Mouse (Mus musculus) embryonic facial prominence, embryonic 14.5 days (tissue): Measurements from ENCODE around the gene Pdlim1. TPM values are rescaled to one million over a fixed set of nuclear protein-coding genes. Genes with fewer than 3 reads are reported as not detected.

Experiments used
- ATAC-seq: fragments of 200-750 bp; cut with Nextera tagmentation; 2 replicates; pipeline ENCODE4 v1.8.0; 2017; ENCODE audit warnings: low read depth, moderate number of reproducible peaks, moderate TSS enrichment
- DNase-seq: peaks from one replicate; pipeline ENCODE4 v3.0.0-alpha.2; 2015; ENCODE audit warnings: low spot score
- H3K27ac ChIP-seq: fragments of 300-500 bp; sonication (generic); replicated peaks from 2 replicates; pipeline ENCODE4 v1.5.1; 2014; ENCODE audit warnings: low read depth, mild to moderate bottlenecking, low read length, moderate library complexity
- H3K27me3 ChIP-seq: fragments of 300-500 bp; sonication (generic); replicated peaks from 2 replicates; pipeline ENCODE4 v1.6.1; 2014; ENCODE audit warnings: low read length; ENCODE audit not compliant: control insufficient read depth, insufficient read depth
- H3K36me3 ChIP-seq: fragments of 300-500 bp; sonication (generic); 2 replicates; pipeline ENCODE4 v1.6.1; 2014; ENCODE audit warnings: low read length, mixed read lengths; ENCODE audit not compliant: control insufficient read depth, insufficient read depth
- H3K4me1 ChIP-seq: fragments of 300-500 bp; sonication (generic); 2 replicates; pipeline ENCODE4 v1.6.1; 2014; ENCODE audit warnings: antibody characterized with exemption, low read length; ENCODE audit not compliant: control insufficient read depth, insufficient read depth
- H3K4me2 ChIP-seq: fragments of 300-500 bp; sonication (generic); 2 replicates; pipeline ENCODE4 v1.6.1; 2014; ENCODE audit warnings: low read depth, mild to moderate bottlenecking, low read length, moderate library complexity, mixed read lengths
- H3K4me3 ChIP-seq: fragments of 300-500 bp; sonication (generic); 2 replicates; pipeline ENCODE4 v1.5.1; 2014; ENCODE audit warnings: low read depth, mild to moderate bottlenecking, low read length
- H3K9ac ChIP-seq: fragments of 300-500 bp; sonication (generic); 2 replicates; pipeline ENCODE4 v1.6.1; 2014; ENCODE audit warnings: low read depth, mild to moderate bottlenecking, low read length, moderate library complexity, mixed read lengths
- H3K9me3 ChIP-seq: fragments of 300-500 bp; sonication (generic); 2 replicates; pipeline ENCODE4 v1.6.1; 2016; ENCODE audit warnings: low read length; ENCODE audit not compliant: control insufficient read depth
- WGBS: fragments of 180-500 bp; shearing (Covaris S2); extraction: QIAGEN DNeasy Blood & Tissue Kit; methylation state at CpG from one replicate; pipeline ENCODE4 v1.1.7; 2014; 5-methylcytosine and 5-hydroxymethylcytosine counted together
- polyA plus RNA-seq: library from polyadenylated mRNA; unstranded; fragments of >200 nt; fragmentation: Nextera tagmentation; extraction: Ambion mirVana; gene quantifications from 2 replicates; pipeline ENCODE4 v1.2.1, GENCODE M21; 2014

The Pdlim1 gene
- polyA plus RNA-seq, 1 experiment from 2014 or later = 150 TPM

GRCm38 (mm10) chr19:40257396-40257795 lies 14.2 kb downstream of the Pdlim1 start:
- Histone ChIP-seq H3K9ac (no peak overlapping the region), H3K9me3 (no peaks in the 10 kb centered on the region), H3K36me3 (no peaks in the 10 kb centered on the region), H3K4me3 (no peak overlapping the region), H3K27me3 (no peaks in the 10 kb centered on the region), H3K4me1 (peaks cover 21% of the 10 kb centered on the region), H3K4me2 (no peak overlapping the region), H3K27ac (no peak overlapping the region)
- no peak for ATAC-seq
- no peak for DNase-seq
- WGBS = 45% methylated on average over 4 of the region's 4 CpGs

GRCm38 (mm10) chr19:40256376-40257050 lies 15.1 kb downstream of the Pdlim1 start:
- 64% methylated on average over 2 of the region's 2 CpGs for WGBS
- H3K4me2 ChIP-seq = no peak overlapping the region
- no peak for DNase-seq

DNA sequence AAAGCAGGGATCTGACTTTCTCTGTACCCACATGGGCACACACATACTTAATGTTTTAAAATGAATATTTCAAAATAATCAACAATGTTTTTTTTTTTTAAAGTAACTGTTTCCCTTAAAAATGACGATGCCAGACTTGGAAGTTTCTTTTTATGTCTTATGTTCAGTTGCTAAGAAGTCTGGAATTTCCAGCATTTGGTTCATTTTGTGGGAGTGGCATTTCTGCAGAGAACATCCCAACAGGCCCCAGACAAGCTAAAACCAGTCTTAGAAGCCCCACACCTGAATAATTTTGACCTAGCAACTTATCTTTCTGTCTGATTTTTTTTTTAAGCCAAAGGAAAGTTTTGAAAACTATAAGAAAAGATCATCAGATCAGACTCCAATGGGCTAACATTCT lies 16.1 kb downstream of the Pdlim1 start:
- 0 out of 2 replicates have a peak overlapping the region, but pooled peaks have one; percentile 30 for H3K27ac ChIP-seq
- H3K4me3 ChIP-seq = no peak overlapping the region
- H3K4me2 ChIP-seq = no peak overlapping the region
- no peak overlapping the region for H3K9ac ChIP-seq
- no peaks in the 10 kb centered on the region for H3K36me3 ChIP-seq
- no peaks in the 10 kb centered on the region for H3K27me3 ChIP-seq
- H3K9me3 ChIP-seq = no peaks in the 10 kb centered on the region
- ATAC-seq = no peak
- 44% methylated on average over 1 of the region's 1 CpGs for whole genome bisulfite sequencing
- H3K4me1 ChIP-seq = peaks cover 15% of the 10 kb centered on the region
- DNase-seq = no peak

More at GRCm38 (mm10) chr19:40256376-40257050, 15.1 kb downstream of the Pdlim1 start:
- Histone ChIP-seq H3K4me1 (peaks cover 21% of the 10 kb centered on the region), H3K4me3 (no peak overlapping the region), H3K27ac (0 out of 2 replicates have a peak overlapping the region, but pooled peaks have one; percentile 30), H3K27me3 (no peaks in the 10 kb centered on the region), H3K36me3 (no peaks in the 10 kb centered on the region), H3K9me3 (no peaks in the 10 kb centered on the region), H3K9ac (no peak overlapping the region)
- no peak for ATAC-seq

GRCm38 (mm10) chr19:40254741-40255140 lies 16.9 kb downstream of the Pdlim1 start:
- H3K4me1 ChIP-seq = peaks cover 8% of the 10 kb centered on the region
- H3K9ac ChIP-seq = no peak overlapping the region
- H3K27ac ChIP-seq = no peak overlapping the region
- H3K27me3 ChIP-seq = no peaks in the 10 kb centered on the region
- H3K4me2 ChIP-seq = no peak overlapping the region
- no peaks in the 10 kb centered on the region for H3K9me3 ChIP-seq
- ATAC-seq (no peak), DNase-seq (no peak)
- H3K4me3 ChIP-seq = no peak overlapping the region
- 76% methylated on average over 3 of the region's 3 CpGs for WGBS
- H3K36me3 ChIP-seq = no peaks in the 10 kb centered on the region

GRCm38 (mm10) chr19:40253768-40254167 lies 17.9 kb downstream of the Pdlim1 start:
- H3K4me2 ChIP-seq = peak overlapping the region; percentile 2; the same call in 1 of the 2 replicates
- 34% methylated on average over 13 of the region's 13 CpGs for WGBS
- H3K9ac ChIP-seq = no peak overlapping the region
- no peaks in the 10 kb centered on the region for H3K9me3 ChIP-seq
- no peaks in the 10 kb centered on the region for H3K36me3 ChIP-seq
- no peaks in the 10 kb centered on the region for H3K27me3 ChIP-seq
- no peak for DNase-seq
- ATAC-seq = no peak
- no peak overlapping the region for H3K27ac ChIP-seq
- peaks cover 8% of the 10 kb centered on the region for H3K4me1 ChIP-seq
- H3K4me3 ChIP-seq = no peak overlapping the region

DNA sequence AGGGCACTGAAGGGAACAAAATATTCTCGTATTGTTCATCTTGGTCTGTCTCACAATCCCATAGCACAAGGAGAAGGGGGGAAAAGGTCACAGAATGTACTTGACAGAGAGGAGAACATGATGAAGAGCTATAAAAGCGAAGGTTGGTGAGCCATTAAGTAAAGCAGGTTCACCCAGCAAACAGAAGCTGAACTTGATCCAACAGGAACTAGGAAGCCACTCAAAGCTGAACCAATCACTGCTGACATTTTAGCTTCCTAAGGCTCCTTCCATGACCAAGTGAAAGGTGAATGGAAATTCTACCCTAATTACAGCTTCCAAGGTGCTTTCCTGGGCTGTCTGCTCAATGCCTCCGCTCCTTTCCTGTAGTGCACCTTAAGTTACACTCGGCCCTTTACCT lies 20.5 kb downstream of the Pdlim1 start:
- H3K4me3 ChIP-seq = no peak overlapping the region
- no peaks in the 10 kb centered on the region for H3K36me3 ChIP-seq
- H3K4me2 ChIP-seq = no peak overlapping the region
- H3K9ac ChIP-seq = no peak overlapping the region
- H3K27ac ChIP-seq = no peak overlapping the region
- H3K4me1 ChIP-seq = peaks cover 3% of the 10 kb centered on the region; the same call in 1 of the 2 replicates
- ATAC-seq (no peak), DNase-seq (no peak)
- H3K9me3 ChIP-seq = no peaks in the 10 kb centered on the region
- no peaks in the 10 kb centered on the region for H3K27me3 ChIP-seq
- WGBS = 78% methylated on average over 4 of the region's 4 CpGs

GRCm38 (mm10) chr19:40249352-40249751 lies 22.3 kb downstream of the Pdlim1 start:
- no peak for DNase-seq
- ATAC-seq = no peak
- no peaks in the 10 kb centered on the region for H3K27me3 ChIP-seq
- no peak overlapping the region for H3K4me3 ChIP-seq
- no peak overlapping the region for H3K9ac ChIP-seq
- no peak overlapping the region for H3K4me2 ChIP-seq
- WGBS = 81% methylated on average over 11 of the region's 11 CpGs
- H3K27ac ChIP-seq = no peak overlapping the region
- H3K4me1 ChIP-seq = no peaks in the 10 kb centered on the region
- no peaks in the 10 kb centered on the region for H3K36me3 ChIP-seq
- H3K9me3 ChIP-seq = no peaks in the 10 kb centered on the region

GRCm38 (mm10) chr19:40248476-40248875 lies 23.2 kb downstream of the Pdlim1 start:
- H3K36me3 ChIP-seq = no peaks in the 10 kb centered on the region
- no peaks in the 10 kb centered on the region for H3K27me3 ChIP-seq
- WGBS = 95% methylated on average over 5 of the region's 5 CpGs
- DNase-seq (no peak), ATAC-seq (no peak)
- no peak overlapping the region for H3K27ac ChIP-seq
- H3K9ac ChIP-seq = no peak overlapping the region
- no peak overlapping the region for H3K4me2 ChIP-seq
- no peak overlapping the region for H3K4me3 ChIP-seq
- no peaks in the 10 kb centered on the region for H3K4me1 ChIP-seq
- no peaks in the 10 kb centered on the region for H3K9me3 ChIP-seq

DNA sequence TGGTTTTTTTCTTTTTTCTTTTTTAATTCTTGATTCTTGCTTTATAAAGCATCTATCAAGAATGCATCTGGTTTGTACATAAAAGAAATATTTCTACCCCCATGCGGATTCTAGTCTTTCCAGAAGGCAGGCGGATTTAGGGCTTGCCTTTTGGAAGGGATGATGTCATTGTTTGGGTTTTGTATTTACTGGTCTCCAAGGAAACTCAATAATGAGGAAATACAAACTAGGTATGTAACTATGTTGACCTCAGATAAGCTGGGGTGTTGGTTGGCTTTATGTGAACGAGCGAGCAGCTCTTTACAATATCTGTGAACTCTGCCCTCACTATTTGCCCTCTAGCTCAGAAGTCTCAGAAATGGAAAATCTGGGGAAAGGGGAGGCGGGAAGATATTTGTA lies 24.4 kb downstream of the Pdlim1 start:
- Histone ChIP-seq H3K36me3 (no peaks in the 10 kb centered on the region), H3K4me3 (no peak overlapping the region), H3K9ac (no peak overlapping the region), H3K27ac (no peak overlapping the region), H3K4me2 (no peak overlapping the region), H3K27me3 (no peaks in the 10 kb centered on the region), H3K4me1 (no peaks in the 10 kb centered on the region), H3K9me3 (no peaks in the 10 kb centered on the region)
- ATAC-seq (peak; percentile 62; the same call in 1 of the 2 replicates), DNase-seq (peak; percentile 63)
- 59% methylated on average over 5 of the region's 5 CpGs for WGBS
